Mouse (Mus musculus) adrenal gland, postnatal 4 days (tissue): ENCODE data around the gene Olfr51. TPM values are rescaled to one million over a fixed set of nuclear protein-coding genes. Genes with fewer than 3 reads are reported as not detected.
"Not testable (repeated sequence)": the region's sequence is repeated elsewhere in the genome, so short reads cannot be mapped to it uniquely, and the experiment has no call there.

Experiments used
- DNase-seq, 2 experiments: peaks; one replicate each; pipeline ENCODE4 v3.0.0; 2021 to 2022; ENCODE audit warnings: low spot score in 2 of 2, mixed read lengths in 2 of 2
- long read RNA-seq, 2 experiments: library from polyadenylated mRNA; stranded (forward); transcript quantifications; one replicate each; pipeline ENCODE4 v2.0.0; 2021
- total RNA-seq, 2 experiments: library from RNA; stranded (reverse); gene quantifications; 2 replicates each; pipeline ENCODE4 v1.2.3; 2021

Gene Olfr51
- total RNA-seq: not detected
- long read RNA-seq, experiment 1: 0 reads
- long read RNA-seq, experiment 2: 0 reads

GRCm38 (mm10) chr11:51003296-51003695 is at the start of gene Olfr51:
TSS of gene Olfr51 (plus strand) at chr11:51003596.
- DNase-seq: no peak

- DNase-seq: no peak
These were observed 49.7 kb upstream of the Olfr51 start, which contains the start of gene Prop1 for GRCm38 (mm10) chr11:50953665-50954064. TSS of gene Prop1 (minus strand) at chr11:50953765.

DNA sequence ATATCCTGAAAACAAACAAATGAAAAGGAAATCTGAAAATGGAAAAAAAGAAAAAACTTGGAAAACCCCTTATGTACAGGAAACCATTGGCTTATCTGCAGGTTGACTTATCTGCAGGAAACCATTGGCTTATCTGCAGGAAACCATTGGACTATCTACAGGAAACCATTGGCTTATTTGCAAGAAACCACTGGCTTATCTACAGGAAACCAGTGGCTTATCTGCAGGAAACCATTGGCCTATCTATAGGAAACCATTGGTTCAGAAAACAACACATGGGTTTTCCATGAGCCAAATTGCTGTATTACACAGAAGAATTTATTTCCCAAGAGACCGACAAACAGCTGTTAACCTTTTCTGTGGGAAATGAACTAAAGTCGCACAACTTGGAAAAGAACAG is 38.5 kb upstream of the Olfr51 start:
- no peak for DNase-seq

GRCm38 (mm10) chr11:50966230-50966629 is 37.2 kb upstream of the Olfr51 start, which contains the start of gene Olfr1378:
TSS of gene Olfr1378 (plus strand) at chr11:50966530.
- DNase-seq: no peak

DNA sequence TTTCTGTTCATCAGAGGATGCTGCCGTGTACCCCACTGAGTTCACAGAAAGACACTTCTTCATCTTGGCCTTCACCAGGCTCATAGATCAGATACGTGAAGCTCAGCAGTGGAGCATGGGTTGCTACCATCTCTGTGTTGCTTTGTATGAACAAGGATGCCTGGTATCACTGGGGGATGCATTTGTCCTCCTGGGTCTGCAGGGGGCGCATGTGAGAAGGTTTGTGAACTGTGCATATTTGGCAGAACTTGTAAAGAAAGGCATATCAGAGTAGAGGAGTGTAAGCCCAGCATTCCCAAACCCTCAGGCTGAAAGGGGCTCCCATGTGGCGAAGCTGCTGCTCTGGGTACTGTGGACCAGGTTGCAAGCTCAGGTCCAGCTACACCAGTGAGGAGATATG is 26.2 kb upstream of the Olfr51 start:
- no peak for DNase-seq

- DNase-seq: no peak
These were observed 21.7 kb upstream of the Olfr51 start, which contains the start of gene Olfr1377 for GRCm38 (mm10) chr11:50981667-50982066. TSS of gene Olfr1377 (plus strand) at chr11:50981967.

GRCm38 (mm10) chr11:51011821-51012220 is 8.4 kb downstream of the Olfr51 start:
- peak; percentile 61 to 75 for DNase-seq

GRCm38 (mm10) chr11:51013936-51014335 is 10.5 kb downstream of the Olfr51 start, which contains the start of gene Olfr54:
TSS of gene Olfr54 (plus strand) at chr11:51014236.
- no peak for DNase-seq

GRCm38 (mm10) chr11:51016341-51016740 is 12.9 kb downstream of the Olfr51 start:
- no peak for DNase-seq

DNA sequence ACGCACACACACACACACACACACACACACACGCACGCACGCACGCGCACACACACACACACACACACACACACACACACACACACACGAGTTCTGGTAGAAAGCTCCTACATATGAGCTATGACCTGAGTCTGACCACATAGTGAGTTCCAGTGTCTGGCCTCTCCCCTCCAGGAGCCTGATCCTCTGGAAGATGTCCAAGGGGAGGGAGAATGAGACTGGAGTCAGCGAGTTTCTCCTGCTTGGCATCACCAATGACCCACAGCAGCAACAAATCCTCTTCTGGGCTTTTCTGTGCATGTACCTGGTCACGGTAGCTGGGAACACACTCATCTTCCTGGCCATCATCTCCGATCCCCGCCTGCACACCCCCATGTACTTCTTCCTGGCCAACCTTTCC is 23.4 kb downstream of the Olfr51 start:
- not testable (repeated sequence) for DNase-seq

GRCm38 (mm10) chr11:51029381-51029780 is 26.0 kb downstream of the Olfr51 start:
- not testable (repeated sequence) for DNase-seq

DNA sequence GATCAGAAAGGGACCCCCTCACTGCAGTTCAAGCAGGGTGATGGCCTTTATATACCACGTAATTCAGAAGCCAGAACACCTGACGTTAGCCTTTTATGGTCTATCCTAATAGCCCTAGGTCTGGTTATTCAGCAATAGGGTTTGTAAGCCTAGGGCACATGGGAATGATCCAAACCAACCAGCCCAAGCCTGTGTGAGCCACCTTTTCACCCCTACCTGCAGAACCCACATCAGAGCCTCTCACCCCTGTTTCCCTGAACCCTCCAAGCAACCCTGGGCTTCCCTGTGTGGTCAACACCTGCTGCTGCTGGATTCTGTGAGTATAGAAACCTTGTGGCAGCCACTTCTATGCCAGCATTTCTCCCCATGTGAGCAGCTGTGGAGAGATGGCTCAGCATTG is 26.8 kb downstream of the Olfr51 start:
- no peak for DNase-seq

DNA sequence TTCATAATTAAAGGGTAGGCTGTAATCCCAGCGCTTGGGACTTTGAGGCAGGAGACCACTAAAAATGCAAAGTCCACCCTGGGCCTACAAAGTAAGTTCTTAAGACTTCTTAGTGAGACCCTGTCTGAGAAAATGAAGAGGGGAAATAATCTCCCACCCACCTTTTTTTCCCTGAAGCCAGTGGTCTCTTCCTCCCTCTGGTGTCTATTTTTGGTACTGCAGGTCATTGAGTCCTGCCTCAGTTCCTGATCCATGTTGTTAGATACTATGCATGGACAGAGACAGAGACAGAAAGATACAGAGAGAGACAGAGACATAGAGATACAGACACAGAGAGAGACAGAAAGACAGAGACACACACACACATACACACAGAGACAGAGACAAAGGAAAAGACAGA is 29.5 kb downstream of the Olfr51 start:
- DNase-seq: no peak

GRCm38 (mm10) chr11:51034141-51034540 is 30.7 kb downstream of the Olfr51 start:
- DNase-seq: not testable (repeated sequence)

DNA sequence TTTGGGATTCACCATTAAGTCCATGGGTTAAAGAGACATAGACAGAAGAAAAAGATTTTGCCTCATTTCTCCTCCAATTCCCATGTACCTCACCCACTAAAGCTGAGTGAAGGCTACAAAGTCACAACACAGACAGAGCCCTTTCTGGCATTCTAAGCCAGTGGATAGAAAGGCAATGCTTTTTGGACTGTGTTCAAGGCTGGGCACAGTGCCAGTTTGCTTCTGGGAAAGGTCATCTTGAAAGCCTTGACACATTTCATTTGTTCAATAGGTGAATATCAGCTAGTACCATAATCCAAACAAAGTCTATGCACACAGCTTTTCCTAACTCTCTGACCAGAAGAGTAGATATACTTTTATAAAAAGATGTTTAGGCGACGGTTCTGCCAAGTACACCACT is 32.6 kb downstream of the Olfr51 start:
- peak; percentile 35 to 48 for DNase-seq

DNA sequence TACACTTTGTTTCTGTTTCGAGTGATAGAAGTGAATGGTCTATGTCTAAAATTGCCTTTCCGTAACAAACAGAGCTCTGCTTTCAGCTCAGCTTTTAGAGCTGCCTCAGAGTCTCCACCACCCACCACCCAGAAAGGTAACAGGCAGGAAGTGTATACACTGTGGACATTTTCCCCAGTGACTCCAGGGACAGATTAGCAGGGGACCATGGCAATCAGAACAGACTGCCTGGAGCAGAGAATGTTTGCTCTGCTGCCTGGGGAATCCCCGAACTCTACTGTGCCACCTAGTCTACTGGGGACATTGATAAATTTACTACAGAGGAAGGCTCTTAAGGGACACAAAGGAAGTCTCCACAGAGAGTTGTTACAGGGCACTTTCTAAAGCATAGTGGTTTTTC is 41.4 kb downstream of the Olfr51 start:
- not testable (repeated sequence) for DNase-seq

- DNase-seq: not testable (repeated sequence)
These were observed 44.4 kb downstream of the Olfr51 start, which contains the start of gene Olfr1375 for GRCm38 (mm10) chr11:51047809-51048208. TSS of gene Olfr1375 (plus strand) at chr11:51048109.

GRCm38 (mm10) chr11:51051678-51052077 is 48.3 kb downstream of the Olfr51 start:
- no peak for DNase-seq

DNA sequence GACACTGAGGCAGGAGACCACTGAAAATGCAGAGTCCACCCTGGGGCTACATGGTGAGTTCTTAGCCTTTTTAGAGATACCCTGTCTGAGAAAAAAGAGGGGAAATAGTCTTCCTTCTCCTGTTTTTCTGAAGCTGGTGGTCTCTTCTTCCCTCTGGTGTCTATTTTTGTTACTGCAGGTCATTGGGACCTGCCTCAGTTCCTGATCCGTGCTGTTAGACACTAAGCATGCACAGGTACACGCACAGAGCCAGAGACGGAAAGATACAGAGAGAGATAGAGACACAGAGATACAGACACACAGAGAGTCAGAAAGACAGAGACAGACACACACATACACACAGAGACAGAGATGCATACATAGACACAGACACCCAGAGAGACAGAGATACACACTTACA is 49.8 kb downstream of the Olfr51 start:
- no peak for DNase-seq

GRCm38 (mm10) chr11:51059151-51059571 is 55.8 kb downstream of the Olfr51 start, which contains the start of gene Zfp354a:
TSS of gene Zfp354a (plus strand) at chr11:51059257.
- peak; percentile 19 to 29 for DNase-seq
